Mouse (Mus musculus): ENCODE data around the gene Immp2l.
A peak's percentile ranks its signal among the peaks of the same experiment; 100 is the strongest.

The Immp2l gene

DNA sequence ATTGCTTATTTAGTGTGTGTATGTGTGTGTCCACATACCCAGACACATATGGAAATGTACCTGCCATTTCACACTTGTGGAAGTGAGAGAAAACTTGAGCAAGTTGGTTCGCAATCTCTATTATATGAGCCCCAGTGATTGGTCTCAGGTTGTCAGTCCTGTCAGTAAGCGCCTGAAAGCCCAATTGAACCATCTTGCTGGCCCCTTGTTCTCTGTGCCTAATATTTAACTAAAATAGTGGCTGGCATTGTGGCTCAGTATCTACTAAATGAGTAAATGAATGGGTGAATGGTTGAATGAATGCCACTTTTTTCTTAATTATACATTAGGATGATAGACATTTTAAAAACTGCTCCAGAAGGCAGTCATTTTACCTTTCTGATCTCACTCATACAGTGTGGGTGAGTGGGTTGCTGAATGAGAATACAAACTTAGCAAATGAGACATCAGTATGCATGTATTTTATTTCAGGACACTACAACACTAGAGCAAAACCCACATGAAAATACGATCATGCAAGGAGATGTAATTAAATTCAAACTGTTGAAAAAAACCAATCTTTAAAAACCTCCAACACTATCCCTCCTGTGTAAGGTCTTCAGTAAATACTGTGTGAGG lies 444.6 kb downstream of the Immp2l start:
- no peak for DNase-seq

DNA sequence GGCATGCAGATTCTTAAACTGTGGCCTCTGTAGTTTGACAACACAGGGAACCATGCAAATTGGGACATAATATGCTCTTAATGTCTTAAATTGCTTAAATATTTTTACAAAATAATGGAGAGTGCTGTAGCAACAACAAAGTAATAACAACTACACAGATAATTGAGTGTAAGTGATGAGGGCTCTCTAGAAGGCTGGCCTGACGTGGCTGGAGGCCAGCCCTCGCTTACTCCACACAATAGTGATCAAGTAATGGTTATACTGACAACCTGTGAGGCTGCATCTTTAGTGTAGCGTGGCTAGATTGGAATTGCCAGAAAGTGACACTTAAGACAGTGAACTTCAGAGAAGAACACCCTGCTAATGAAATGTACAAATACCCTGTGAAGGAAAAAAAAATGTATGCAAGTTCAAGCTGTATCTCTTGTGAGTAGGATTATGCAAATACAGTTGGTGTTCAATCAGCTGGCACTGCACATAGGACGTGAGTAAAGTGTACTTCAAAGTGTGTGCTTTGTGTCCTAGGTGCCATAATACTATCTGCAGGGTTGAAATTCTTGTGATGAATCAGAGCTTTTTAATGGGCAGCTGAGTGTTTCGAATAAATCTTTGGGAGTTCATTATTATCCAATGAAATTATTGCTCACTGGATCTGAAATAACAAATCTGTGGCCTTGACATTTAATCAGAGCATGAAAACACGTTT lies 445.4 kb downstream of the Immp2l start:
- DNase-seq = no peak

DNA sequence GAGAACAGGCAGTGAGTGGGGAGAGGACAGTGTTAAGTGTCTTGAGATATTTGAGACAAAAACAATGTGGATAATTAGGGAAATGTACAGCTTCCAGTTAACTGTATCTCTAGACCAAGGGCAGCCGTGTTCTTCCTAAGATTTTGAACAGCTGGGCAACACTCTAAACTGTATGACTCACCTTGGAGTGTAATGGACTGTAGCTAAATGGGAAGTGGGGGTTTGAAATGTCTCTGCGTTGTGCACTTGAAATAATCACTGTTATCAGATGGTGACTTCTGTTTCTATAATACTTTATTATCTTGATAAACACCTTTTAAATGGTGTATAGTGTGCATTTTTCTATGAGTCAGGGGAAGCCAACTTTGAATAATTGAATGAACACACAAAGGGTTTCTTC lies 457.6 kb downstream of the Immp2l start:
- DNase-seq = no peak

DNA sequence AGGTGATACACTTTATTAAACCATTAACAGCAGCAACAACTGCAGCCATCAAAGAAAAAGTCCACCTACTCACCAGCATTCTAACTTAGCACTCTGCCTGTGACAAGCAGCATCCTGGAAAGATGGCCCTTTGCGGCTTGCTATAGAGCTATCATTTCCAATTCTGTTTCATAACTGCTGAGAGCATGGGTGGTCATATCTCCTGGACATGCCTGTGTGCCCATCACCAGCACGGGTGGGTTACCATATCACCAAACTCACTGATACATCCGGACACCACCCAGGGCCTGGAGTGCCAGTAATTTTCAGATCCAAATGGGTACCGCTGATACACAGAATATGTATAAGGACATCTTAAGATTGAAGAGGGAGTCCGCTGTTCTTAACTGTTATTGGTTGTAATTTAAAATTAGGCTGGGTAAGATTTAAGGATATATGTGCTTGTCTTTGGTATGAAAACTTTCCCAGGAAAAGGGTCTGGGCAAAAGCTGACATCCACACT lies 459.3 kb downstream of the Immp2l start:
- no peak for DNase-seq

DNA sequence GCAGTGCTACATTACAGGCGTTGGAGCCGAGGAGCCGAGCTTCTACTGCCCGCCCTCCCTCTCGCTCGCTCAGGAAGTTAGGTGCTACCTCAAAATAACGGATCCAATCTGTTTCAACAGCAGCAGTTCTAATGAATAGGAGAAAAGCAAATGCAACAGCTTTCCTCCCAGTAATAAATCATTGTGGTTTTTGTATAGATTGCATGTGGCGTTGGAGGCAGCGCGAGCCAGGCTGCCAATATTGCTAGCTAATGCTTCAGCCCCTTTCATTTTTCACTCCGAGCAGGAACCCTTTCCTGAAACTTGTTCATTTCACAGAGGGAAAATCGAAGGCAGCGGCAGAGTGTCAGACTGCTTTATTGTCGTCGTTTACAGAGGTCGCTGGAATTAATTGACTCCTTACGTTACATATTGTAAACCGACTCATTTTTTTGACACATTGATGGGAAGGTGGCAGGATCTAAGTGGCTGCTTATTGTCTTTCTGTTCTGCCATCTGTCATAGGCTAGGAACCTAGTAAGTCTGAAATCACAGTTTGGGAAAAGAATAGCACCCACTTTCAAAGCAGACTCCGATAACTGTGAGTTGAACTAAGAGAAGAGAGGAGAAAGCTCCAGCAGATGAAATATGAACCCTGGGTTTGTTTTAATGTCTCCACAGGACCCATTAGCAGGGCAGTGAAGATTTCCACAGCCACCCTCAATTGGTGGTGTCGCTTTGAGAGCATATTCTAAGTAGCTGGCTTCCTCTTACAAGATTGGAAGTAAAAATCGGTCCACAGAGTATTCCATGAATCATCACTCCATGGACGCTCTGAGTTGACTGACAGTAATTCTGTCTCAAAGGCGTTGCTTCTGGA lies 459.9 kb downstream of the Immp2l start:
- no peak for DNase-seq

DNA sequence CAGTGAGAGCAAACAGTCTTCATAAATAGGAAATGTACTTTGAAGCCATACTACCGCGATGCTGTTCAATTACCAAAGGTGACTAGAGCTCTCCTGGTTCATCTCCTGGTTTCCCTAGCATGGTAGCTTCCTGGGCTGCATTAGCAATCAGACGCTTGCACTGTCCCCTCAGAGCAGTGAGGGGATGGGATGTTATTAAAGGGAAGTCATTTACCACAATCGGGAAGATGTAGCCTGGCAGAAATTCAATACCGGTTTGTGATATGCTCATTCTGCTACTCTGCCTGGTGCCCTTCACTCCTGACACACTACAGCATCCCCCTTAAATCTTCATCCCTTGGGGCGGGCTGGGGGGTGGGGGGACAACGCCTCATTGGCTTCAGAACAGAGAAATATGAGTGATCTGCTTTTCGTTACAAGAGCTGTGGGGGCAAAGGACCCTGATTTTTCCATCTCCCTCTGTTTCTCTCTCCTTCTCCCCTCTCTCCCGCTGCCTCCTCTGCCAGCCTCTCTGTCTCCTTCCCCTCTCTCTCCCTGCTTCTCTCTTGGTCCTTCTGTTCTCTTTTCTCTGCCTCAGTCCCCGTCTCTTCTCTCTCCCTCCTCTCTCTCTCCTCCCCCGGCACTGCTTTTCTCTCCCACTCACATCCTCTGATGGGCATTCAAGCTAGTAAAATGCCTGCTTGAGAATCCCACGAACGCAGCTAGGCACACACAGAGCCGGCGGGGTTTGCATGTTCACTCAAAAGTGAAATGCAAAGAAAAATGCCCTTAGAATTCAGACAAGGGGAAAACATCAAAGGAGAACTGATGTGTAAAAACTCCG lies 461.0 kb downstream of the Immp2l start:
- DNase-seq = no peak

DNA sequence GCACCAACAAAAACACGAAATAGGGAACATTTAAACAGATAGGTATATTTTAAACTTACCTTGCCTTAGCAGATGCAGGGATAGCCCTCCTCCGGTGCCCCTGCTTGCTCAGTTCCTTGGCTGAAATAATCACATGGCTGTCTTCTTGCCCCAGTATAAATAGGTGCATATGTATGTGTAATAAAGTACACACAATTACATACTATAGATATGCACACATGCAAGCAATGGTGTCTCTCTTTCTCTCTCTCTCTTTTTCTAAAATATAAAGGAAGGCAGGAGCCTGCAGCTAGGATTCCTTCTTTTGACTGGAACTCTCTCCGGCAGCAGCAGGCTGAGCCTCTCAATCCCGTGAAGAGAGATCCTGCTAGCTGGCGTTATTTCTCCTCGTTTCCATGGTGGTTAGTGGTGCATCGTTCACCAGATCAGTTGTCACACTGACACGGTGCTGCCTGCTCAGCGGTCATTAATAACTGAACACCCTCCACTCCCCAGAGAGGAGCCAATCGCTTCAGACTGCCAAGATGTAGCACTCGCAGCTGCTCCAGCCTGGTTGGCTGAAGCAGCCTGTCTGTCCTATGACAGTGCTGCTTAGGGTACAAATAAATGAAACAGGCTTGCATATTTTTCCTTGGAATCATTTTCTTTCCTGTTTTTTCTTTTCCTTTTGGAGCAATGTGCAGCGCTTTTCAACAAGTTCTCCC lies 461.8 kb downstream of the Immp2l start:
- DNase-seq = peak; percentile 60

DNA sequence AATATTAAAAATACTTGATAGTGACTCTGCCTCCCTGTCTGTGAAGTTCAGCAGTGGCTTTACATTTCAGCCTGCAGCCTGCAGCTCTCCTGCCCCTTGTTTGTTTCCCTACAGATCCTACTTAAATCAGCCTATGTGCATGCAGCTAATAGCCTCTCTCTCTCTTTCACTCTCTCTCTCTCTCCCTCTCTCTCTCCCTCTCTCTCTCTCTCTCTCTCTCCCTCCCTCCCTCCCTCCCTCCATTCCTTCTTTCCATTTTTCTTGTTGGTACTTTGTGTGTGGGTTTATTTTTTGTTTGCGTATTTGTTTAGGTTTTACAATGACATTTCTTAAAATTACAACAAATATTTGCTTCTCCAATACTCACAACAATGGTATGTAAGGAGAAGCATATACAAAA lies 462.4 kb downstream of the Immp2l start, which contains the start of gene Lrrn3:
Gene Lrrn3, minus strand, starts transcription at position 101 of the 400 bp plus-strand sequence.
- DNase-seq = no peak

DNA sequence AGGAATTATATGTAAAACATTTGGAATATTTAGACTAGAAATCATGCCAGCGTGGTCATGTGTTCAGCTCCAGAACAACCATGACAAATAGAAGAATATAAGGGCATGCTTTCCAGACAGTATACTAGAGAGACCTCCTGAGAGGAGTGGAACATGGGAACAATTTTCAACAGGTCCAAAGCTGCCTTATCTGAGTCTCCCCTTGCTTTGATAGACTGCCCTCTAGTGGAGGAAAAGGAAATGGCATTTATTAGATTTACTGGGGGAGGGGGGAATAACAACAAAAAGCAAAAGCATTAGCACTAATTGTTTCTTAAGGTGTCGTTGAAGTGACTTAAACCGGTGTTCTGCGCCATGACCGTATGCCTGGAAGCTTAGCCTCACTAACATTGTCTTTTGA lies 463.1 kb downstream of the Immp2l start:
- no peak for DNase-seq

DNA sequence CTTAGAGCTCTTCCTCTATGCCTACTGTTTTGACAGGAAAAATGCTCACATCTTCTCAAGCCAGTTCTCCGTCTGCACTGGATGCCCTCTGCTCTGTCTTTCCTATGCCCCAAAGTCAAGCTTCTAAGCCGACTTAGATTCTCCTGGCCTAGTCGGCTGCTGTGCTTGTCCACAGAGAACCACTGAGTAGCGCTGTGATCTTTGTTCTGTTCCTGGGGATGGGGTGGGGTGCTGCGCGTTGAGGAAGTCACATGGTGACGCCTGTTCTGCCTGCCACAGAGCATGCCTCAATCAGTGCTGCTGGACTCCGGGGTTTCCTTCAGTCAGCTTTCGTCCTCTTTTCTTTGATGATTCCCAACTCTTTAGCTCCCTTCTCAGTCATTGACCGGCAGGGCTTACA lies 470.7 kb downstream of the Immp2l start:
- DNase-seq = no peak

DNA sequence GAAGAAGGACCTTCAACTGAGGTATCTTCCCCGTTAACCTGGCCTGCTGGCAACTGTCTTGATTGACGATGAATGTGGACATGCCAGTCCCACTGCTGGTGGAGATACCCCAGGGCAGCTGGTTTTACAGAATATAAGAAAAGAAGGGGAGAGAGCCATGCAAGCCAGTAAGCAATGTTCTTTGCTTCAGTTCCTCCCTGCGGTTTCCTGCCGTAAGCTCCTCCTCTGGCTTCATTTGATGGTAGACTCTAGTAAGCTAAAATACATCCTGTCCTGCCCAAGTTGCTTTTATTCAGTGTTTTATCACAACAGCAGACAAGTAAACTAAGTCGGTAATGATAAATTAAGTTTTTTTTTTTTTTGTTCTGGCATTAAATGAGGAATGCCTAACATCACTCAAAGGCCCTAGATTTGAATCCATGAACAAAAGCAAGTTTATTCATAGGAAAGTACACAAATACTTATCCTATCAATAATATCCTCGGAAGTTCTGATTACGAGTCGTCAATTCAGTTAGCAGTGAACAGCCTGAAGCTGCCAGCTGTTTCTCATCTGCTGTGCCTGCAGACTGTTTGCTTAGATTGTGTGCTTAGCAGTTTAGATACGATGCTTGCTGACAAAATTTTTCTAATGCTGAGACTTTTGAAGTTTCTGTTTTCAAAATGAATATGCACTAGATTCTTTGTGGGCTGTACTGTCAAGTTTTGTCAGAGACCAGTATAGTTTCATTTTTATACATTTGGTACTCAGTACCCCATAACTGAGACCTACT lies 476.3 kb downstream of the Immp2l start:
- DNase-seq = no peak

DNA sequence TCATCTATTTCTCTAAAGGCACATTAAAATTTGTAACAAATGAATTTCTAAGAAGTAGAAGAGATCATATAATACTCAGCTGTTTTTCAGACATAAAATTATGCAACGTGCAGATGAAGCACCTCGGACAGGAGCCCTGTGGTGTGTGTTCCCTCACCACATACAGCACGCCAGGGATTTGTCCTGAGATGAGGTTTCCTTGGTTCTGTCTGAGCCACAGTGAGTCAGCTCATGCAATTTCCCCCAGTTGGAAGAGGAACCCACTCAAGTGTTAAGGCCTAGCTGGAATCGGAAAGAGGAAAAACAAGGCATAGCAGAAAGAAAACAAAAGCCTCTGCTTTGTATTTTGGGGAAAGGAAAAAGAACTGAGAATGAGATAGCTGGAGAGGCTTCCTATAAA lies 484.7 kb downstream of the Immp2l start:
- DNase-seq = no peak

DNA sequence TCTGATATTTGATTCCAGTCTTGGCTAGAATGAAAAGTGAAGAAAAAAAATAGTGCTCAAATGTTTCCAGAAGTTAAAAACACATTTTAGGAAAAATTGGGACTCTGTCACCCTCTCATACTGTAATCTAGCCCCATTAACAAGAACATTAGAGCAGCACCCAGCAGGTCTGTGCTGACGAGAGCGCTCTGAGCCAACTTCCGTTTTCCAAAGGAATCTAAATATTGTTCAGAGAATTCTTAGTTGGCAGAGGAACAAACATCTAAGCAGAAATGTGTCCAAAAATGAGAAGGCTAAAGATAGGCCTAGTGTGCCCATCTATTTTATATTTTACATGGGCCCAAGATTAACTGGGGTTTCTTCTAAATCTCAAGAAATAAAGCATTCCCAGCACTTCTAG lies 486.7 kb downstream of the Immp2l start:
- no peak for DNase-seq

DNA sequence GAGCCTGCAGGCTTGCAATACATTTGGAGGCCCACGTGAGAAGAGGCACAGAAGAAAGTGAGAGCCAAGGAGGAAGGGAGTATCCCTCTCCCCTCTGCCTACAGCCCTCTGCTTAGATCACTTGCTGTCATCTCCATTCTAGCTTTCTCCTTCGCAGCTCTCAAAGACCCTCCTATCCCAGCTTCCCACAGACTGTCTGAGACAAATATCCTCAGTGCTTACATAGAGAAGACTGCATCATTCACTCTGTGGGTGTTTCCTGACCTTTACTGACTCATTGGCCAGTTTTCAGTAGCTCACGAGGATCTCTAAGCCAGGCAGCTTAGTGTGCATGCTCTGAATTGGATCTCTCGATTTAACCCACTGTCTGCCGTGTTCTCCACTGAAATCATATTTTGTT lies 495.0 kb downstream of the Immp2l start:
- no peak for DNase-seq

DNA sequence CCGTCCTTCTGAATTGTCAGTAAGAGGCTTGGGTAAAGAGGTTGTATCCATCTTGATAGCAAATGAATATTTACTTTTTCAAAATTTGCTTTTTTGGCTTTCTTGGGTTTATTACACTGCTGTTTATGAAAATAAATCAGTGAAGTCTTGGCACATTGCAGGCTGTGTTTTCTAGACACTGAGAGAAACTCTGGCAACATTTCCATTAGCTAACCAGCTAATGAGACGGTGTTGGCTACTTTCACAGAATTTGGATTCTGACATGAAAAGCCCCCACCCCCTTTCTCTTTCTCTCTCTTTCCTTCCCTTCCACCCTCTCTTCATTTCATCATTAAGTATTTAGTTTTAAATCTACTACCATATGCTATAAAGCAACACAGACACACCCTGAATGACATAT lies 496.4 kb downstream of the Immp2l start:
- no peak for DNase-seq

DNA sequence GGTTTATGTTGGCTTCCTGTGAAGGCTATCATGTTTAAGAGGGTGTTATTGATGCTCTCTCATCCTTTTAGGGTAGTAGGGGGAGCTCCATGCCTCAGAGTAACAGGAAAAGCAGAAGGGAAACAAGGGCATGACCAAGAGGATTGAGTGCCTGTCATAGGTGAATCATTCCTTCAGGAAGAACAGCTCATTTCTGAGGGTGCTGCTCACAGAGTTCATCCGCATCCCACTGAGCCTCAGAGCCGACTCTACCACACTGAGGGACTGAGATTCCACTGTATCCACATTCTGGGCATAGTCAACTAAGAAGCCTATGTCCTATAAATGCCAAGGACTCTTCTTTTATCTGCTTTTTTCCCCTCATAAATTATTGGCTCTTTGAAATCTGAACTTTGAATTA lies 497.8 kb downstream of the Immp2l start:
- no peak for DNase-seq

DNA sequence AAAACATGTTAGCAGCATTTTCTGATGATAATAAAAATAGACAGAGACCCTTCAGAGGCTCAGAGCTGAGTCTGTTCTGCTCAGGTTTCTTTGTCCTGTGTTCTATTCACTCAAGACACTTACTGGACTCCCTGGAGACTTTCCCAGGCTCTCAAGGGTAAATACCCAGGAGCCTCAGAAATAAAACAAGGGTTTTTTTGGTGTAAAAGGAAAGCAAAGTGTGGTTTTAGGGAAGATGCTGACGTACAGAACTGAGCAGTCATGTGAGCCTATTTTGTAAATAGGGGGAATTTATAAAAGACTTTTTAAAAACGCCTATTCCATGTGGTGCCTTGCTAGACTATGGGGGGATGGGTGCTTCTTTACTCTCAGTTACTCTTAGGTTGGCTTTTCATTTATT lies 502.8 kb downstream of the Immp2l start:
- DNase-seq = no peak

DNA sequence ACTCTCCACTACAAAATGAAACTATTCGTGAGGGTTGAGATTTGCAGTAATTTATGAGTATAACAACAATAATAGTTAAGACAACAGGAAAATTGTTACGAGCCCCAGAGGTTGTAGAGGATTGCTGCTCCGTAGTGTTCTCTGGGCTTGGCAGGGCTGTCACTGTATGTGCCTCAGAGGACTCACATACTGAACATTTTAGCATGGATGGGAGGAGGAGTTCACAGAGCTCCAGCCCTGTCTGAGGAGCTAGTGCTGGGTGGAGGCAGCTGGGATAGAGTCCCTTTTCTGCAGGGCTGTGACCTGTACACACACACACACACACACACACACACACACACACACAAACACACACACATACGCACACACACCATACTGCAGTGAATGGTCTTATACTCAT lies 504.5 kb downstream of the Immp2l start:
- DNase-seq = no peak

DNA sequence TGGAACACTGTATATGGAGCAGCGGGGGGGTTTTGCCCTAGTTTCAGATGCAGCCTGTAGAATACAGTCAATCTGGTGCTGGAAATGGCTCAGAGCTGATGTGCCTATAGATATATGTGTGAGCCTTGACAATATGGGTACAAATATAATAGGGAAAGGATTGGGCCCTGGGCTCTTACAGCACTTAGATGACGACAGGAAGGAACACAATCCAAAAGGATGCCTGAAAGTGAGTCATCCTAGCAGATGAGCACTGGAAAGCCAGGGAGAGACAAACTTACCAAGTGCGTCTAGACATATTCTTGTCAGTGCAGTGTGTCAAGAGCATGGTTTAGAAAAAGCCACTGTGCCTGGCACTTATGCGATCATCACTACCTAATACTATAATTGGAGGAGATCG lies 516.1 kb downstream of the Immp2l start:
- DNase-seq = no peak

DNA sequence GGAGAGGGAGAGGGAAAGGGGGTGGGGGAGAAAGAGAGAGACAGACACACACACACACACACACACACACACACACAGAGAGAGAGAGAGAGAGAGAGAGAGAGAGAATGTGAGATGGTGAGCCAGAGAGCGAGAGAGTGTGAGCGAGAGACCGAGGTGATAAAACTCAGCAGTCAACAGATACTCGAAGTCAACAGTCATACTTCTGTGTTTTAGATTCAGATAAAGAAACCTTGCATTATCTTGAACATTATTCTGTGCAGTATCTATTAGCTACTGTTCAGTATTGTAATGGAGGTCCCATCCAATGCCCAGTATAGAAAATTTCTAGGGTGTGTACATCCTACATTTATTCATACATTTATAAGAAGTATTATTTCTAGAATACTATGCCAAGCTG lies 527.7 kb downstream of the Immp2l start:
- no peak for DNase-seq

DNA sequence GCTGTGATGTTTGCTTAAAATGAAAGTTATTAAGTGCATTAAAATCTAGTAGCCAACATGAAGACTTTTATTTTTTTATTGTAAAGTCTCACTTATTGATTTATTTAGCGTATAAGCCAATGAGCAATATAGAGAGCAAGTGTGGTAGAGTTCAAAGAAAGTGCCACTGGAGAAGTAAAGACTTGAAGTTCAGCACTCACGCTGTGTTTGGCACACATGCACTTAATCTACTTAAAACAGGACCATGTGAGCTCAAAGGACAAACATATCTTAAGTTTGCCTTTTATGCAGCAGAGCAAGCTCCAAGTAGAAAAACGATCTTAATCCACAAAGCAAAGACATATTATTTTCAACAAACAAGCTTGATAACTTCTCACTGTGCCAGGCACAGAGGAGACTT lies 533.9 kb downstream of the Immp2l start:
- DNase-seq = no peak

Measured in cerebellum, adult 11 months (tissue).